Mouse (Mus musculus): ENCODE measurements around the gene Kctd2.
"Not testable (repeated sequence)": the region's sequence is repeated elsewhere in the genome, so short reads cannot be mapped to it uniquely, and the experiment has no call there.

Kctd2 gene

GRCm38 (mm10) chr11:115419531-115420237 is at the start of gene Kctd2, which contains the start of gene Atp5h:
Kctd2 (plus strand) TSS chr11:115420128.
Atp5h (minus strand) TSS chr11:115419962.
- DNase-seq (ENCODE audit: extremely low spot score, low read depth, low spot score), result peak; percentile 90

DNA sequence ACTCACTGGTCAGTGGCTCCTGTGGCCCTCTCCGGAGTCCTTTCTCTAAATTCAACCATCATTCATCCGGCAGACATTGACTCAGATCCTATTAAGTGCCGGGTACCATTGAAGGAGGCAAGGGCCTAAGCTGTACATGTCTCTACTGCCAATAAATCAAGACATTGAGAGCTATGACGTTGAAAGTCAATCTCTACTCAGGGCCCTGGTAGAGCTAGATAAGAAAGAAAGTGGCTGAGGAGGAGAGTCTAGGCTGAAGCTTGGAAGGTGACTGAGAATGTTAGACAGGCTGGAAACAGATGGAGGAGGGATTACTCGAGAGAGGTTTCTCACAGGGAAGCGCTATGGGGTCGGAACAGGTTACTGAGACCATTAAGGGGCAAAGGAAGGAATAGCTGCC is 49.6 kb upstream of the Kctd2 start:
- DNase-seq (ENCODE audit: extremely low spot score, low read depth, low spot score), result no peak

GRCm38 (mm10) chr11:115371354-115371753 is 48.6 kb upstream of the Kctd2 start:
- DNase-seq (ENCODE audit: extremely low spot score, low read depth, low spot score), result no peak

DNA sequence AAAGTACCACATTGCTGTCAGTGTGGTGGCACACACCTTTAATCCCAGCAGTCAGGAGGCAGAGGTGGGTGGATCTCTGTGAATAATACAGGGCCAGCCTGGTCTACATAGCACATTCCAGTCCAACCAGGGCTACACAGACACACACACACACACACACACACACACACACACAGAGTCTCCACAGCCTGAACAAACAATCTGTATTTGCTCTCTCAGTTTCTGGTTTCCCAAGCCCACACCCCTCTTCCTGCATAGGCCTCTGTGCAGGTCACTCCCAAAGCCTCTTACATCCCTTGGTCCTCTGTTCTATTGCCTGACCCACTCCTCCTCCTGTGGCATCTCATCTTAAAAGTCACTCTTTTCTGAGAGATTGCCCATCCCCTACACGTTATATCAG is 47.9 kb upstream of the Kctd2 start:
- DNase-seq (ENCODE audit: extremely low spot score, low read depth, low spot score), result no peak

DNA sequence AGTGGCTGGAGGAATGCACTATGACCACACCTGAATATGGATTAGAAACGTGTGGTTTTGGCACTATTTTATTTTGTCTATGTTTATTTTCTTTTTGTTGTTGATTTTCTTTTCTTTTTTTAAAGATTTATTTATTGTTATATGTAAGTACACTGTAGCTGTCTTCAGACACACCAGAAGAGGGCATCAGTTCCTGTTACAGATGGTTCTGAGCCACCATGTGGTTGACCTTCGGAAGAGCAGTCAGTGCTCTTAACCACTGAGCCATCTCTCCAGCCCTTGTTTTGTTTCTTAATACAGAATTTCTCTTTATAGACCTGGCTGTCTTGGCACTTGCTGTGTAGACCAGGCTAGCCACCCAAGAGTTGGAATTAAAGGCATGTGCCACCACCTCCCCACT is 47.2 kb upstream of the Kctd2 start:
- DNase-seq (ENCODE audit: extremely low spot score, low read depth, low spot score), result no peak

- no peak for DNase-seq (ENCODE audit: extremely low spot score, low read depth, low spot score)
Measured at GRCm38 (mm10) chr11:115373805-115374694, 45.9 kb upstream of the Kctd2 start.

GRCm38 (mm10) chr11:115374695-115375425 is 45.1 kb upstream of the Kctd2 start:
- DNase-seq (ENCODE audit: extremely low spot score, low read depth, low spot score), result no peak

DNA sequence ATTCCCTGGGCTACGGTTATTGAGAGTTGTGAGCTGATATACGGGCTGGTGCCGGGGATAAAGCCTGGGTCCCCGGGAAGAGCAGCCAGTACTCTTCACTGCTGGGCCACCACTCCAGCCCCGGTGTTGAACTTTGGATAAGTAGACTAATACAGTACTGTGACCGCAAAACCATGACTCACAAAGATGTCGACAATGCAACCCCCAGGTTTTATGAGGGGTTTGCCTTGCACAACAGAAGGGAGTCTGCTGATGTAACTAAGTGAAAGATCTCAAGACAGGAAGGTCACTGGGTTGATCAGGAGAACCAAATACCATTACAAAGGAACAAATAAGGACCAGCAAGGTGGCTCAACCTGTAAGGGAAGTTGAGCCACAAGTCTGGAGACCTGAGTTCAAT is 43.2 kb upstream of the Kctd2 start:
- no peak for DNase-seq (ENCODE audit: extremely low spot score, low read depth, low spot score)

DNA sequence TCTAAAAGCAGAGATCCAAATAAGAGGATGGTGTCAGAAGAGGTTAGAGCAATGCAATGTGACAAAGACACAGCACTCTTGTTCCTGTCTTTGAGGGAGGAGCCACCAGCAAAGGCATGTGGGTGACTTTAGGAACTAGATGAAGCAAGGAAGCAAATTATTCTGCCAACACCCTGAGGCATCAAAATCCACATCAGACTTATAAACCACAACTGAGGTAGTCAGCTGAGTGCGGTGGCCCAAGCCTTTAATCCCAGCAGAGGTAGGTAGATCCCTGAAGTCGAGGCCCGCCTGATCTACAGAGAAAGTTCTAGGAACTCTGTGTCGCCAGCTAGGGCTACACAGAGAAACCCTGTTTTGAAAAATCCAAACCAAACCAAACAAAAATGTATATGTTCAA is 42.7 kb upstream of the Kctd2 start:
- no peak for DNase-seq (ENCODE audit: extremely low spot score, low read depth, low spot score)

- DNase-seq (ENCODE audit: extremely low spot score, low read depth, low spot score), result no peak
Measured at GRCm38 (mm10) chr11:115377854-115378253, 42.1 kb upstream of the Kctd2 start.

DNA sequence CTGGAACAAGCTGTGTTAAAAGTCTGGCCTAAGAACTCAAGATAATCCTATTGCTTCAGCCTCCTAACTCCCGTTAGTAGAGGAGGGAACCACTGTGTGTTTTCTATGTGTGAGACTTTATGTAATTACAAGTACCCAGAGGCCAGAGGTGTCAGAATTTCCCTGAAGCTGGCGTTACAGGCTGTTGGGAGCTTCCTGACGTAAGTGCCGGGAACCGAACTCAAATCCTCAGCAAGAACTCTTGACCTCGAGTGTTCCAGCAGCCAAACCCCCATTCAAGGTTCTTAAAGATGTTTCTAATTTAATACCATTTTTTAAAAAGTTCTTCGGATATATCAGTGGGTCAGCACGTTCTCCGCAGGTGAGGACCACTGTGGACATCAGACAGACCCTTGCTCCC is 38.7 kb upstream of the Kctd2 start:
- no peak for DNase-seq (ENCODE audit: extremely low spot score, low read depth, low spot score)

- DNase-seq (ENCODE audit: extremely low spot score, low read depth, low spot score), result peak; percentile 68
Measured at GRCm38 (mm10) chr11:115381743-115382539, 38.0 kb upstream of the Kctd2 start, which contains the start of gene Cdr2l. Cdr2l (plus strand) TSS chr11:115381916.

DNA sequence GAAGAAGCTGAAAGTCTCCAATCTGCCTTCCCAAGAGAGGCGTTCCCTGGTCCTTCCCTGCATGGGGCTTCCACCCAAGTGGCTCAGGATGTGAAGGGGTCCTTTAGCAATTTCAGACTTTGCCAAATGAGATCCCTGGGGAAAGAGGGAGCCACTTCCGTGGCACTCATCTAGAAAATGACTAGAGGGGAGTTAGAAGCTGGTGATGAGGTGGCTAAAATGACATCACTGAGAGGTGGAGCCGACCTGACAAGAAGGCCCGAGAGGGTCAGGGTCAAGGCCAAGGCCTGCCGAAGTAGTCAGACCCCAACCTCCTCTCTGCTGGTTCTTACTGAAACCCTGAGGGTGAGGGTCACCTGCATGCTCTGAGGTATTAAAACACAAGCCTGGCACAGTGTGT is 37.0 kb upstream of the Kctd2 start:
- DNase-seq (ENCODE audit: extremely low spot score, low read depth, low spot score), result no peak

GRCm38 (mm10) chr11:115383701-115384474 is 36.0 kb upstream of the Kctd2 start:
- DNase-seq (ENCODE audit: extremely low spot score, low read depth, low spot score), result no peak

DNA sequence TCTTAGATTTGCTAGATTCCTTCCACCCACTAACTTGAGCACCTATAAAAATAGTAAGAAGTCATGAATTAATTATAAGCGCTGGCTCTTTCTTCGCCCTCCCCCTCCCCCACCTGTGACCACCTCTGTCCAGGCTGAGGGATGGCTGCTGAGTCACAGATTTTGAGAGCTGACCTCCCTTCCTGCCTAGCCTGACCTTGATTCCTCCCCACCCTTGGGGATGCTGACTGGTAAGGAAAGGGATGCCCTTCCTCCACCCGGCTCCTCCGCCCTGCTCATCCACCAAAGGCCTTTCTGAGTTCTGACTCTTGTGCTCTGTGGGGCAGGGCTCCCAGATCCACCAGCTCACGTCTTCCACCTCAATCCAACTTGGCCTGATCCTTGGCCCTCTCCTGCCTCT is 35.3 kb upstream of the Kctd2 start:
- no peak for DNase-seq (ENCODE audit: extremely low spot score, low read depth, low spot score)

DNA sequence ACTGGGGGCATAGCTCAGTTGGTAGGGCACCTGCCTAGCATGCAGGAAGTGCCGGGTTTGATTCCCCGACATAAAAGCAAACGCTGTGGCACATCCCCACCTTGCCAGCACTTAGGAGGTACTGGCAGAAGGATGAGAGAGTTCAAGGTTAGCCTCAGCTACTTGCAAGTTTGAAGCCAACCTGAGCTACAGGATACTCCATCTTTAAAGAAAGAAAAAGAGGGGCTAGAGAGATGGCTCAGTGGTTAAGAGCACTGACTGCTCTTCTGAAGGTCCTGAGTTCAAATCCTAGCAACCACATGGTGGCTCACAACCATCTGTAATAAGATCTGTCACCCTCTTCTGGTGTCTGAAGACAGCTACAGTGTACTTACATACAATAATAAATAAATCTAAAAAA is 33.1 kb upstream of the Kctd2 start:
- not testable (repeated sequence) for DNase-seq (ENCODE audit: extremely low spot score, low read depth, low spot score)

DNA sequence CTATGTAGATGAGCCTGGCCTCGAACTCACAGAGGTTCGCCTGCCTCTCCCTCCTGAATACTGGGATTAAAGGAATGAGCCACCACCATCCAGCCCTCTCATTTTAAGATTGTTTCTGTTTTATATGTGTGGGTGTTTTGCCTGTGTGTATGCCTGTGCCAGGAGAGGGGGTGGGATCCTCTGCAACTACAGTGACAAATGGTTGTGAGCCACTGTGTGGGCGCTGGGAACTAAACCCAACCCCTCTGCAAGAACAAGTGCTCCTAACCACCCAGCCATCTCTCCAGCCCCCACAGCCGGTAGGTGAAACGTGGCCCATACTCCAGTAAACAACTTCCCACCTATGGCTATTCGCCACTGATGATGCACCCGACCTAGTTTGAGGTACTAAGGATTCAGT is 28.6 kb upstream of the Kctd2 start:
- DNase-seq (ENCODE audit: extremely low spot score, low read depth, low spot score), result no peak

GRCm38 (mm10) chr11:115393721-115394325 is 26.1 kb upstream of the Kctd2 start:
- DNase-seq (ENCODE audit: extremely low spot score, low read depth, low spot score), result no peak

DNA sequence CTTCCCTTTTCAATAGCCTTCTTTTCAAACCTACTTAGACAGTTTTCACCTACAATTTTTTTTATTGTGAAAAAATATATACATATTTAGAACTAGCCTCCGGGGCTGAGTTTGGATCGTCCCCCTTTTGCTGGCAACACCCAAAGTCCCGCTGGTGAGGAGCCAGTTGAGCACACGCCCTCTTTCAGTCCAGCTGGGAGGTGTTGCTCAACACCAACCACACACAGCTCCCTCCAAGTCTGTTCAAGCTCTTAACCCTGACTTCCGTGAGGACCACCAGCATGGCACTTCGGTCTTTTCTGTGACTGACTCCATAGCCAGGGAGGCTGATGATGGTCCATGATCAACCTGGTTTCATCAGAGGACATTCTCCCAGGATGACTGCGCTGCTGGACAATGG is 21.8 kb upstream of the Kctd2 start:
- no peak for DNase-seq (ENCODE audit: extremely low spot score, low read depth, low spot score)

Data from hindlimb bud, embryonic 11.5 days (tissue).